ENCODE assay signal across 8 mouse cellular contexts in genomic region chr4:108327071-108327579, GRCm38 (mm10). TPM values are rescaled to one million over a fixed set of nuclear protein-coding genes. Genes with fewer than 3 reads are reported as not detected.
DNase-seq lines count a peak whose midpoint lies in the region; ATAC-seq and TF ChIP-seq lines count a peak whose summit lies in the region.

No protein-coding gene starts in this region.

- H3K27me3 ChIP-seq in forebrain, embryonic 11.5 days (ENCODE audit: control insufficient read depth, insufficient read depth, low read length), result no peaks in the 10 kb centered on the region
- H3K27me3 ChIP-seq in intestine, embryonic 14.5 days (replicated peaks; ENCODE audit: control insufficient read depth, insufficient read depth, low read length), result no peaks in the 10 kb centered on the region
- H3K27me3 ChIP-seq in liver, embryonic 11.5 days (replicated peaks; ENCODE audit: control insufficient read depth, insufficient read depth, low read length), result no peaks in the 10 kb centered on the region

- peak overlapping the region; percentile 49 for H3K4me2 ChIP-seq in forebrain, embryonic 11.5 days (ENCODE audit: low read depth, low read length, severe bottlenecking)
- H3K4me2 ChIP-seq in intestine, embryonic 14.5 days (ENCODE audit: low read length), result peak overlapping the region; percentile 54
- H3K4me2 ChIP-seq in liver, embryonic 11.5 days, result peak overlapping the region; percentile 57

- 0 out of 2 replicates have a peak, but pooled peaks have one; percentile 18 for ATAC-seq in forebrain, embryonic 11.5 days (replicated peaks; ENCODE audit: low FRiP score)
- ATAC-seq in intestine, embryonic 14.5 days (replicated peaks; ENCODE audit: low FRiP score, low TSS enrichment, low read depth), result no peak
- no peak for ATAC-seq in liver, embryonic 11.5 days (replicated peaks; ENCODE audit: low FRiP score)

- H3K9me3 ChIP-seq in forebrain, embryonic 11.5 days (ENCODE audit: control insufficient read depth, low read length), result no peaks in the 10 kb centered on the region
- no peaks in the 10 kb centered on the region for H3K9me3 ChIP-seq in intestine, embryonic 14.5 days (ENCODE audit: control insufficient read depth, low read length)
- no peaks in the 10 kb centered on the region for H3K9me3 ChIP-seq in liver, embryonic 11.5 days (ENCODE audit: control insufficient read depth, low read length)

- TF ChIP-seq POLR2A in bone marrow, adult 2 months (IDR thresholded peaks at IDR 0.05; ENCODE audit: borderline replicate concordance, control insufficient read depth, low read depth, low read length), result no peak

- 23% methylated on average over 6 of the region's 6 CpGs for WGBS in bone marrow, adult 2 months
- 42% methylated on average over 6 of the region's 6 CpGs for WGBS in forebrain, embryonic 11.5 days
- 37% methylated on average over 6 of the region's 6 CpGs for WGBS in intestine, embryonic 14.5 days
- 37% methylated on average over 6 of the region's 6 CpGs for WGBS in liver, embryonic 11.5 days

- H3K9ac ChIP-seq in forebrain, embryonic 11.5 days (ENCODE audit: low read length), result peak overlapping the region; percentile 65
- peak overlapping the region; percentile 51 for H3K9ac ChIP-seq in intestine, embryonic 14.5 days (ENCODE audit: low read length)
- peak overlapping the region; percentile 51; the same call in 1 of the 2 replicates for H3K9ac ChIP-seq in liver, embryonic 11.5 days (ENCODE audit: low read depth, low read length)

- no peak for TF ChIP-seq CTCF in bone marrow, adult 2 months (IDR thresholded peaks at IDR 0.05; ENCODE audit: control insufficient read depth, insufficient read depth, low read length)

- H3K4me1 ChIP-seq in bone marrow, adult 2 months (ENCODE audit: control insufficient read depth, insufficient read depth, low read length), result no peaks in the 10 kb centered on the region
- no peaks in the 10 kb centered on the region; the same call in 1 of the 2 replicates for H3K4me1 ChIP-seq in forebrain, embryonic 11.5 days (replicated peaks; ENCODE audit: control insufficient read depth, insufficient read depth, low read length)
- H3K4me1 ChIP-seq in intestine, embryonic 14.5 days (replicated peaks; ENCODE audit: control insufficient read depth, insufficient read depth, low read length), result peaks cover 3% of the 10 kb centered on the region; the same call in 1 of the 2 replicates
- peaks cover 5% of the 10 kb centered on the region for H3K4me1 ChIP-seq in liver, embryonic 11.5 days (replicated peaks; ENCODE audit: control insufficient read depth, insufficient read depth, low read length)

- DNase-seq in heart, adult 9 months (ENCODE audit: low spot score in 2 of 2), result peak; percentile 41 to 50
- no peak for DNase-seq in heart, adult 11 months
- DNase-seq in forebrain, embryonic 11.5 days (ENCODE audit: low spot score), result peak; percentile 42
- peak; percentile 58 for DNase-seq in intestine, embryonic 14.5 days (ENCODE audit: low spot score)
- DNase-seq in liver, embryonic 11.5 days (ENCODE audit: low spot score), result no peak
- peak; percentile 76 for DNase-seq in naive thymus-derived CD4-positive, alpha-beta T cell, adult 2 months (ENCODE audit: low read depth)
- DNase-seq in spleen, postnatal 10 days (ENCODE audit: low spot score in 2 of 2), result no peak

- H3K4me3 ChIP-seq in bone marrow, adult 2 months (replicated peaks; ENCODE audit: control insufficient read depth, low read depth, low read length), result peak overlapping the region; percentile 96
- H3K4me3 ChIP-seq in forebrain, embryonic 11.5 days (ENCODE audit: low read depth, low read length), result peak overlapping the region; percentile 73; the same call in 1 of the 2 replicates
- H3K4me3 ChIP-seq in intestine, embryonic 14.5 days (ENCODE audit: low read depth, low read length), result peak overlapping the region; percentile 75
- H3K4me3 ChIP-seq in liver, embryonic 11.5 days (ENCODE audit: low read depth, low read length), result peak overlapping the region; percentile 69

- H3K36me3 ChIP-seq in forebrain, embryonic 11.5 days (ENCODE audit: control insufficient read depth, insufficient read depth, low read length), result peaks cover 2% of the 10 kb centered on the region; the same call in 1 of the 2 replicates
- H3K36me3 ChIP-seq in intestine, embryonic 14.5 days (ENCODE audit: control insufficient read depth, insufficient read depth, low read length), result peaks cover 6% of the 10 kb centered on the region; the same call in 1 of the 2 replicates
- peaks cover under 1% of the 10 kb centered on the region; the same call in 1 of the 2 replicates for H3K36me3 ChIP-seq in liver, embryonic 11.5 days (ENCODE audit: control insufficient read depth, insufficient read depth, low read length)

- H3K27ac ChIP-seq in bone marrow, adult 2 months (ENCODE audit: control insufficient read depth, insufficient read depth, low read depth, low read length, poor library complexity), result no peak overlapping the region
- peak overlapping the region; percentile 74; the same call in 1 of the 2 replicates for H3K27ac ChIP-seq in forebrain, embryonic 11.5 days (ENCODE audit: low read depth, low read length)
- peak overlapping the region; percentile 84 for H3K27ac ChIP-seq in intestine, embryonic 14.5 days (ENCODE audit: low read depth)
- H3K27ac ChIP-seq in liver, embryonic 11.5 days (ENCODE audit: low read depth, low read length), result no peak overlapping the region

RNA-seq across cellular contexts. Expression of gene Coa7, which starts 0.8 kb away (rescaled TPM):
- 4.9 and 17.3 TPM in 2 replicates for polyA plus RNA-seq in bone marrow, adult 2 months (2011; ENCODE audit: insufficient read depth, insufficient read length, low replicate concordance, missing spikeins)
- polyA plus RNA-seq in forebrain, embryonic 11.5 days (2014; fragmentation: Nextera tagmentation; extraction: Ambion mirVana), result 54.5 and 56.8 TPM in 2 replicates
- polyA plus RNA-seq in intestine, embryonic 14.5 days (2014; fragmentation: Nextera tagmentation; extraction: Ambion mirVana), result 58.3 and 63.4 TPM in 2 replicates
- polyA plus RNA-seq in liver, embryonic 11.5 days (2014; fragmentation: Nextera tagmentation; extraction: Ambion mirVana), result 43.1 and 44.2 TPM in 2 replicates

RNA-seq across cellular contexts. Expression of gene Zyg11b, which starts 26.2 kb away (rescaled TPM):
- polyA plus RNA-seq in bone marrow, adult 2 months (2011; ENCODE audit: insufficient read depth, insufficient read length, low replicate concordance, missing spikeins), result 3.3 and 5.5 TPM in 2 replicates
- 24.3 and 28.8 TPM in 2 replicates for polyA plus RNA-seq in forebrain, embryonic 11.5 days (2014; fragmentation: Nextera tagmentation; extraction: Ambion mirVana)
- polyA plus RNA-seq in intestine, embryonic 14.5 days (2014; fragmentation: Nextera tagmentation; extraction: Ambion mirVana), result 14.1 and 15.9 TPM in 2 replicates
- 8.8 and 9.1 TPM in 2 replicates for polyA plus RNA-seq in liver, embryonic 11.5 days (2014; fragmentation: Nextera tagmentation; extraction: Ambion mirVana)

RNA-seq across cellular contexts. Expression of gene Shisal2a, which starts 56.0 kb away (rescaled TPM):
- polyA plus RNA-seq in bone marrow, adult 2 months (2011; ENCODE audit: insufficient read depth, insufficient read length, low replicate concordance, missing spikeins), result not detected in 2 replicates
- 1.7 and 3.0 TPM in 2 replicates for polyA plus RNA-seq in forebrain, embryonic 11.5 days (2014; fragmentation: Nextera tagmentation; extraction: Ambion mirVana)
- polyA plus RNA-seq in intestine, embryonic 14.5 days (2014; fragmentation: Nextera tagmentation; extraction: Ambion mirVana), result 1.7 and 3.4 TPM in 2 replicates
- 1.0 and 1.9 TPM in 2 replicates for polyA plus RNA-seq in liver, embryonic 11.5 days (2014; fragmentation: Nextera tagmentation; extraction: Ambion mirVana)

Comparison
In these comparisons a context has a peak if more than half of its experiments do, and no peak if none do; other contexts are left out.
1. DNase-seq: peak in heart, adult 9 months (2 of 2), forebrain, embryonic 11.5 days (single experiment), intestine, embryonic 14.5 days (single experiment) and naive thymus-derived CD4-positive, alpha-beta T cell, adult 2 months (single experiment); none in heart, adult 11 months (single experiment), liver, embryonic 11.5 days (single experiment) and spleen, postnatal 10 days (0 of 2).
2. H3K27ac ChIP-seq: peak in forebrain, embryonic 11.5 days (single experiment) and intestine, embryonic 14.5 days (single experiment); none in bone marrow, adult 2 months (single experiment) and liver, embryonic 11.5 days (single experiment).
3. Peak in every context shown above with its lines, with median percentiles within 50 percentile points of each other: H3K4me3 ChIP-seq, H3K4me2 ChIP-seq and H3K9ac ChIP-seq.